Mouse (Mus musculus) 416B (cell line): ENCODE measurements around the gene Pitpna.

Source experiments
- DNase-seq: peaks from one replicate; pipeline ENCODE4 v3.0.0; 2011; ENCODE audit warnings: low read depth

The Pitpna gene

DNA sequence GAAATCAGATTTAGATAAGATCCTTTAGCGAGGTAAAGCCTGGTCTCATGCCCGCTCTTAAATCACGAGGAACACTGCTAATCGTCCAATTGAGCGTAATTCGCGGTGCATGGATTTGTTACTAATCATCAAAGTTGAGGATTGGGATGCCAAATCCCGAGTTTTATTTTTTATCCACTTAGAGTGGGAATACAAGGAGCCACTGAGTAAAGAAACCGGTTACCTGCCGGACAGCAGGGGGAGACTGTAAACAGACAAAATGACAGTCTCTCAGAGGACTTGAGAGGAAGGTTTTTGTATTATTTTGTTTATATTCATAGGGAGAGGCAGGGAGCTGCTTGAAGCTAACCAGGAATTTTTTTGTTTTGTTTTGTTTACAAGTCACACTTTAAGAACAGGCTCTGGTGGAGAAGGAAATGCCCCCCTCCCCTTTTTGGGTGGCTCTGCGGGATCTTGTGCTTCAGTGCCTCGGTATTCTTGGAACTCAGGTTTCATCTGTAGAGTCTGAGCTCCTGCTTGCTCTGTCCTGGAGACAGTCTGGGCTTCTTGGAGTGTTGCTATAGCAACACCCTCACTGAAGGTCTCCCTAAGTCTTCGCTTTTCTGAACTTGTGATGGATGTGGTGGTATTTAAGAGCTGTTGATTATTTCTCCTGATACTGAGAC is 43.8 kb downstream of the Pitpna start:
- DNase-seq = peak; percentile 67

GRCm38 (mm10) chr11:75632921-75633320 is 45.0 kb downstream of the Pitpna start:
- DNase-seq = no peak

GRCm38 (mm10) chr11:75634801-75635200 is 46.9 kb downstream of the Pitpna start:
- DNase-seq = no peak

- DNase-seq = no peak
Measured at GRCm38 (mm10) chr11:75635315-75635714, 47.4 kb downstream of the Pitpna start.

- no peak for DNase-seq
Measured at GRCm38 (mm10) chr11:75643323-75643722, 55.4 kb downstream of the Pitpna start.

DNA sequence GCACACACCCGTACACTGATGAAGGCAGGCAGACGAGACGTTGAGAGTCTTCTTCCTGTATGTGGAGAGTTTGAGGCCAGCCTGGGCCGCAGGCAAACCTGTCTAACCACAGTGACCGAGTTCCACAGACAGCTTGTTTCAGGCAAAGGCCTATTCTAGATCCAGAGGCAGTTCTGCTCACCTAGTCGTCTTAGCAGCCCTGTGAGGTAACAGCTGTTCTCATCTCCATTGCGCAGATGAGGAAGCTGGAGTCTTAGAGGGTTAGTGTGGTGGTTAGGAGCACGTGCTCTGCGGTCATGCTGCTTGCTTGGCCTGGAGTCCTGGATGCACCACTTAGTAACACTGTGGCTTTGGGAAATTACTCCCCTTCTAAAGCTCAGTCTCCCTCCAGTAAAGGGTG is 56.8 kb downstream of the Pitpna start:
- peak; percentile 22 for DNase-seq

DNA sequence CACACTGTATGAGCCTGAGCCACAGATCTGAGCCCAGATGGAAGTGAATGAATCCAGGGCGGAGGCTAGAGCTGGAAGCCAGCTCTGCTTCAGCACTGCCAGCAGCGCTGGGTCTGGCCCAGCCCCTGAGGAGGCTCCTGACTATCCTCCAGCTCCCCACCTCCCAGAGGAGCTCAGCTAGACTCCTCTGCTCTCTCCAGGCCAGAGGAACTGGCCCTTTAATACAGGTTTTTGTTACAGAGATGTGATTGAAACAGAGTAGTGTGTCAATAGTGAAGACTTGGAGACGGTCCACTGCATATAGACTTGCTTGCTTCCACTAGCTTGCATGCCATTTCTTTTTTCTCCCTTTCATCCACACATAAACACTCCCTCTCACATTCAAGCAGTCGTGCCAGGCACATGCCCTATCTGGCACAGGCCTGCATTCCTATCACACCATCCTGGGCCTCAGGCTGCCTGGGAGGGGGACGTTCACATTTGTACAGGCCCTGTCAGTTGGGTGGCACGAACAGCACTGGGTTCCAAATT is 59.8 kb downstream of the Pitpna start:
- no peak for DNase-seq

DNA sequence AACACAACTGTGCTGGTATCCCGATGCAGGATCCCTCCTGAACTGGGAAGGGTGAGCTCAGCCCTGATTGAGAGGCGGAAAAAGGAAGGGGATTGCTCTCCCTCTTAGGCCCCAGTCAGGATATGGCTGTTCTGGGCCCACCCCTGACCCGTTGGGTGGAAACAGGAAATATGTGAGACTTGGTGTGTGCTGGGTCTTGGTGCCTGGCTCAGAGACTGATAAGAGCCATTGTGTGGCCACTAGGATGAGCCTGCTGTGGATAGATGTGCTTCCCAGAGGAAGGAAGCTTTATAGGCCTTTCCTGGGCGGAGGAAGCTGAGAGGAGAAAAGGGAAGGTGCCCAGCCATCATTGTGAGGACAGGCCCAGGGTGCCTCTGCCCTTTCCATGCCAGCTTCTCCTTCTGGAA is 61.3 kb downstream of the Pitpna start:
- peak; percentile 68 for DNase-seq

DNA sequence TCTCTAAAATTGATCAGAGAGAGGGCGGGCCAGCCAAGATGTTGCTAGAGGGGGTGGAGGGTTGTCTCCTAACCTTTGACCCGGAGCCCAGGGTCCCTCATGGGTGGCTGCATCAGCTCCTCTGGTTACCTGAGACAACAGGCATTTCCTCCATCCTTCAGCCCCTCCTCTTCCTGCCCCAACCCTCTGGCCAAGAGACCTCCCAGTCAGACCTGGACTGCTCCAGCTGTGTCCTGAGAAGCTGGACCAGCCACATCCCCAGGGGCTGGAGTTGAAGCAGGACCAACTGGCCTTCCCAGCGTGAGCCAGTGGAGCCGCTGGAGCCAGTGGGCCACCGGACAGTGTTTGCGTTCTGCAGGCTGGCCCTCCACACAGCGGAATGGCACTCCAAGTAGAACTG is 62.4 kb downstream of the Pitpna start, which contains the start of gene Myo1c:
Gene Myo1c, plus strand, starts transcription at position 194 of the 400 bp plus-strand sequence.
- no peak for DNase-seq

DNA sequence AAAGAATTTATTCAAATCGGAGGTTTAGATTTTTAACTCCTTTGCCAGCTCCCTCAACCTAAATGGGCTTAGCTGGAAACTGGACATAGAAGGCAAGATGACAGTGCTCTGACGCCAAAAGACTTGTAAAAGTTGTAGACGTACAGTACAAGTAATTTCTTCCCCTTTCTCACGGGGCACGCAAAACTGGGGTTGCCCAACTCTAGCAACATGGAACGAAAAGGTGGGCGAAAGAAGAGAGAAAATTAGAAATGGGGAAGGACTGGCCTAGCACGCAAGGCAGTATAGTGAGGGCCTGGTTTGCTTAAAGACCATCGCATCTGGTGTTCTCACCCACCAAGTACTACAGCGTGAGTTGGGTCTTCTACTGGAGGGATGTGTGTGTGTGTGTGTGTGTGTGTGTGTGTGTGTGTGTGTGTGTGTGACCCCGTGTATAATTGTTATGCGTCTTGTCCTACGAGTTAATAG is 63.1 kb downstream of the Pitpna start:
- DNase-seq = no peak

- DNase-seq = peak; percentile 81
Measured at GRCm38 (mm10) chr11:75651426-75652221, 63.7 kb downstream of the Pitpna start.

DNA sequence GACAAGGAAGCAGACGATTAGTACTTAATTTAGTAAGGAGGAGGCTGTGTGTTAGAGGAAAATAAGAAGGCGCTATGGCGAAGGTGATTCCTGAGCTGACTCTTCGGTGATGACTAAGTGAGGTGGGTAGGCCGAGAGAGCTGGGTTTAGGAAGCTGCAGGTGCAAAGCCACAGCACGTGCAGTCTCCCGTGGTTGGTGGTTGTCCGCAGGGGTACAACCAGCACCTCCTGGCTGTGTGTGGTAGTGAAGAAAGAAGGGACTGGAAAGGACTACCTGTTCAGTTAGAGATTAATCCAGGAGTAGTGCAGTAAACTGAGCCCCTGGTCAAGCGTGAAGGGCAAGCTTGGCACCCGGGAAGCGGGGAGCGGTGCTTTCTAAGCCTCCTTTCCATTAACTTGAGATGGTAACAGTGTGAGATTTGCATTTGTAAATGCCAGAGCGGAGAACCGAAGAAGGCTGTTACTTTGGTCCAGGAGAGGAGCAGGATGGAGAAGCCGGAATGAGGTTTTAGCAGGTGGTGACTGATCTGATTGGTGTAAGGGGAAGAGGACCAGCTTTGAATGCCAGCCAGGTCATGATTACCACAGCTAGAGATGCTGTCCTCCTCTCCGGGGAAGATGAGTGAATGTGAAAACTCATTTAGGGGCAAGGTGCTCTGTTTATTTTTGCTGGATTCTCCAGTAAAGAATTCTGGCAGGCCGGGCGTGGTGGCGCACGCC is 64.5 kb downstream of the Pitpna start:
- peak; percentile 67 for DNase-seq

DNA sequence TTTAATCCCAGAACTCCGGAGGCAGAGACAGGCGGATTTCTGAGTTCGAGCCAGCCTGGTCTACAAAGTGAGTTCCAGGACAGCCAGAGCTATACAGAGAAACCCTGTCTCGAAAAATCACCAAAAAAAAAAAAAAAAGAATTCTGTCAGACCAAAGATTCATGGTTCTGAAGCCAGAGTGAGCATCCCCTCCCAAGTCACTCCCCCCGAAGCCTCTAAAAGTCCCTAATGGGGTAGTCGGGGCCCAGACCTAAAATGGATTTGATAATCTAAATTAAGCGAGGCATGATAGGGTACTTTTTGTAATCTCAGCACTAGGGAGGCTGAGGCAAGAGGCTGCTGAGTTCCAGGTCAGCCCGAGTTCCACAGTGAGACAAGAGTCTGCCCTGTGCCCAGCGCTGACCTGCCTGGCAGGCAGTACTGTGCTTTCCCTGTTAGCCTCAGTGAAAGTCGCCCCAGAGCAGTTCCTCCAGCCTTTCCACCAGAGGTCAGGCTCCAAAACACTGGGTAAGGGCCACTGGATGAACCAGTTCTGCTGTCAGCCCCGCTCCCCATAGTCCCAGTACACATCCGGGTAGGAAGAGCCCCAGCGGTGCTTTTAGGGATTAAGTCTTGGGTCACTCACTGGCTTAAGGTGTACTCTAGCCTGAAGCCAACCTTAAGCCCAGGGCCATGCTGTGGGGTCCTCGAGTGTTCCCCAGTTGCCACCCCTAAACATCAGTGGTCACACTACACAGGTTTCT is 65.2 kb downstream of the Pitpna start:
- peak; percentile 76 for DNase-seq

- peak; percentile 93 for DNase-seq
Measured at GRCm38 (mm10) chr11:75653781-75654470, 66.0 kb downstream of the Pitpna start.

GRCm38 (mm10) chr11:75654471-75655390 is 66.8 kb downstream of the Pitpna start:
- DNase-seq = peak; percentile 69

- DNase-seq = peak; percentile 84
Measured at GRCm38 (mm10) chr11:75655621-75656545, 68.0 kb downstream of the Pitpna start.

- DNase-seq = no peak
Measured at GRCm38 (mm10) chr11:75656621-75657590, 69.0 kb downstream of the Pitpna start.

GRCm38 (mm10) chr11:75657841-75658240 is 69.9 kb downstream of the Pitpna start:
- DNase-seq = no peak
